12 mouse cellular contexts compared by ENCODE assay signal in the genomic region with DNA sequence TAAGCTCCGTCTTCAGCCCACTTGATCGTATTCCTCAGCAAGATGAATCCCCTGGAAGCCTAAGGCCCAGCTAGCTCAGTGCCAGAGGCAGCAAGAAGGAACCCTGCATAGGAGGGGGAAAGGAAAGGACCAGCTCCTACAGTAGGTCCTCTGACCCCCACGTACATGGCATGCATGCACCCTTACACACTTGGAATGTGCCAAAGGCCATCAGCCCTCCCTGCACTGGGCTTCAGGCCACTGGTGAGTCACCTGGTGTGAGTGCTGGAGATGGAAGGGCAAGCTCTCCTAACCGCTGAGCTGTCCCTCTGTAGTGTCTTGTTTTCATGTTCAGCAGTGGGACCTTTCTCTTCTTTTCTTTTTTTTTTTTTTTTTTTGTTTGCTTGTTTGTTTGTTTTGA. TPM values are rescaled to one million over a fixed set of nuclear protein-coding genes. Genes with fewer than 3 reads are reported as not detected.
DNase-seq lines count a peak whose midpoint lies in the region; ATAC-seq and TF ChIP-seq lines count a peak whose summit lies in the region.
"Had no signal": no experiment of that assay in that cellular context is flagged by ENCODE, and none has a peak within 500 bp of the region (broad histone marks: within the 10 kb centered on the region; RNA-seq: fewer than 3 reads in every experiment).

No protein-coding gene starts in this region.

- H3K4me3 ChIP-seq in stomach, embryonic 16.5 days (replicated peaks; ENCODE audit: low read length): no peak overlapping the region
- no peak overlapping the region for H3K4me3 ChIP-seq in stomach, postnatal 0 days (ENCODE audit: low read depth, low read length)
- H3K4me3 ChIP-seq: embryonic facial prominence, embryonic 15.5 days; hindbrain, embryonic 10.5 days had no signal

- no peak for TF ChIP-seq CTCF in stomach, postnatal 0 days (IDR thresholded peaks at IDR 0.05; ENCODE audit: low read depth)

- no peak overlapping the region for H3K9ac ChIP-seq in stomach, embryonic 16.5 days (ENCODE audit: low read length)
- H3K9ac ChIP-seq in stomach, postnatal 0 days (ENCODE audit: low read length): no peak overlapping the region
- H3K9ac ChIP-seq: embryonic facial prominence, embryonic 15.5 days had no signal

- DNase-seq in cerebellum, adult 9-11 months: peak; percentile 36
- no peak for DNase-seq in cerebellum, adult 11 months
- no peak for DNase-seq in stomach, postnatal 0 days (ENCODE audit: low spot score)
- DNase-seq in heart, postnatal 14 days: peak; percentile 55 to 70
- peak; percentile 83 for DNase-seq in skeletal muscle tissue, adult 2 months (ENCODE audit: low read depth, low spot score)
- no peak for DNase-seq in embryo, embryonic 10 days (ENCODE audit: low spot score)
- no peak for DNase-seq in left cerebral cortex, adult 18-20 months (ENCODE audit: low spot score in 2 of 2)
- DNase-seq: midbrain, embryonic 14.5 days; right cerebral cortex, postnatal 4 days had no signal

- peak overlapping the region; percentile 10; the same call in 1 of the 2 replicates for H3K27ac ChIP-seq in stomach, embryonic 16.5 days (ENCODE audit: low read length)
- no peak overlapping the region for H3K27ac ChIP-seq in stomach, postnatal 0 days (replicated peaks)
- H3K27ac ChIP-seq: embryonic facial prominence, embryonic 15.5 days; hindbrain, embryonic 10.5 days had no signal

- ATAC-seq in stomach, embryonic 16.5 days (ENCODE audit: insufficient read depth, low FRiP score): no peak
- ATAC-seq in stomach, postnatal 0 days (ENCODE audit: low FRiP score, low TSS enrichment): no peak

- H3K4me1 ChIP-seq in stomach, embryonic 16.5 days (ENCODE audit: control insufficient read depth, insufficient read depth, low read length): no peaks in the 10 kb centered on the region; the same call in 1 of the 2 replicates
- H3K4me1 ChIP-seq in stomach, postnatal 0 days (replicated peaks; ENCODE audit: control insufficient read depth, insufficient read depth): no peaks in the 10 kb centered on the region
- H3K4me1 ChIP-seq: hindbrain, embryonic 10.5 days had no signal

- H3K27me3 ChIP-seq in stomach, embryonic 16.5 days (ENCODE audit: control insufficient read depth, insufficient read depth, low read length): no peaks in the 10 kb centered on the region
- no peaks in the 10 kb centered on the region for H3K27me3 ChIP-seq in stomach, postnatal 0 days (ENCODE audit: control insufficient read depth, insufficient read depth, low read length)
- H3K27me3 ChIP-seq: embryonic facial prominence, embryonic 15.5 days had no signal

- H3K9me3 ChIP-seq in stomach, embryonic 16.5 days (replicated peaks; ENCODE audit: control insufficient read depth, low read length): no peaks in the 10 kb centered on the region
- no peaks in the 10 kb centered on the region for H3K9me3 ChIP-seq in stomach, postnatal 0 days (ENCODE audit: control insufficient read depth, low read length)
- H3K9me3 ChIP-seq: embryonic facial prominence, embryonic 15.5 days; hindbrain, embryonic 10.5 days had no signal

- WGBS in stomach, embryonic 16.5 days: 85% methylated on average over 4 of the region's 4 CpGs
- WGBS in stomach, postnatal 0 days: 66% methylated on average over 4 of the region's 4 CpGs

- no peak overlapping the region for H3K4me2 ChIP-seq in stomach, embryonic 16.5 days (ENCODE audit: low read depth, low read length)
- H3K4me2 ChIP-seq in stomach, postnatal 0 days (replicated peaks; ENCODE audit: low read depth): no peak overlapping the region
- H3K4me2 ChIP-seq: embryonic facial prominence, embryonic 15.5 days had no signal

- intact Hi-C loops in heart, postnatal 14 days (cut with DNase I): loop anchor here (5.0 kb wide), 1 partner anchor 33 kb away; no protein-coding TSS in a partner anchor

- H3K36me3 ChIP-seq in stomach, embryonic 16.5 days (ENCODE audit: control insufficient read depth, insufficient read depth, low read length): peaks cover 32% of the 10 kb centered on the region
- H3K36me3 ChIP-seq in stomach, postnatal 0 days (ENCODE audit: control insufficient read depth, insufficient read depth, low read length): peaks cover 29% of the 10 kb centered on the region

- no peak for TF ChIP-seq EP300 in stomach, postnatal 0 days (optimal IDR thresholded peaks at IDR 0.05)

RNA-seq across cellular contexts. Expression of gene Nedd4, which starts 52.8 kb away (rescaled TPM):
- polyA plus RNA-seq in stomach, embryonic 16.5 days (2015; fragmentation: Nextera tagmentation; extraction: Ambion mirVana): 548 TPM in 2 replicates
- 175 and 195 TPM in 2 replicates for polyA plus RNA-seq in stomach, postnatal 0 days (2015; fragmentation: Nextera tagmentation; extraction: Ambion mirVana)
- total RNA-seq in heart, postnatal 14 days (2021): 100 to 1,000 TPM; 405 to 416 TPM
- total RNA-seq in left cerebral cortex, adult 18-20 months (2021): 100 to 1,000 TPM; 289 to 298 TPM

Comparison
In these comparisons a context has a peak if more than half of its experiments do, and no peak if none do; other contexts are left out.
1. DNase-seq: peak in cerebellum, adult 9-11 months (single experiment), heart, postnatal 14 days (2 of 2) and skeletal muscle tissue, adult 2 months (single experiment); none in cerebellum, adult 11 months (single experiment), stomach, postnatal 0 days (single experiment), embryo, embryonic 10 days (single experiment) and left cerebral cortex, adult 18-20 months (0 of 2).